Comparison of ENCODE assay signal across 19 mouse cellular contexts in the genomic region with DNA sequence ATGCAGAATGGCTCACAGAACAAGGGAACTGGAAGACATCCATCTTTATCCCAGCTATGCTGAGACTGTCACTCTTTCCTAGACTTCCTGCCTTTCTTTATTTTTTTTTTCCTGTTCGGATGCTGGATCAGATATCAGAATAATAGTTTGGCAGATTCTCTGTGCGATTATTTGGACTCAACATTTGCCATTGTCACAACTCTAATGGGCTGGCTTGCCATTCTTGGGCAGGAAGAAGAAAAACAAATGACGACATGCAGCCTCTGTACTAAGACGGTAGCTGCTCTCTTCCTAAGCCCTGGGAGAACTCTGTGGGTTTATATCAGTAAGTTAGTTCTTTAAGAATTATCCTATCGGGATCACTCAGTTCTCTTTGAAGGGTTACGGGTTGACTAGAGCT.
DNase-seq lines count a peak whose midpoint lies in the region; ATAC-seq and TF ChIP-seq lines count a peak whose summit lies in the region.
"Had no signal": no experiment of that assay in that cellular context is flagged by ENCODE, and none has a peak within 500 bp of the region (broad histone marks: within the 10 kb centered on the region; RNA-seq: fewer than 3 reads in every experiment).

No protein-coding gene starts in this region.

- no peak for ATAC-seq in neural tube, embryonic 13.5 days (ENCODE audit: low read depth)
- no peak for ATAC-seq in hindbrain, embryonic 16.5 days

- WGBS in neural tube, embryonic 13.5 days = 76% methylated on average over 6 of the region's 6 CpGs
- WGBS in hindbrain, embryonic 16.5 days = 69% methylated on average over 6 of the region's 6 CpGs
- WGBS in olfactory bulb, adult 2 months = 24% methylated on average over 6 of the region's 6 CpGs

- no peak overlapping the region for H3K9ac ChIP-seq in neural tube, embryonic 13.5 days
- H3K9ac ChIP-seq in hindbrain, embryonic 16.5 days (ENCODE audit: low read depth, low read length) = no peak overlapping the region
- H3K9ac ChIP-seq: lung, embryonic 15.5 days; neural tube, embryonic 12.5 days had no signal

- no peak overlapping the region for H3K4me2 ChIP-seq in neural tube, embryonic 13.5 days
- no peak overlapping the region for H3K4me2 ChIP-seq in hindbrain, embryonic 16.5 days (ENCODE audit: low read length)

- peak overlapping the region; percentile 87 for H3K27ac ChIP-seq in layer of hippocampus, adult 2 months
- H3K27ac ChIP-seq in neural tube, embryonic 13.5 days (replicated peaks) = peak overlapping the region; percentile 73
- 0 out of 2 replicates have a peak overlapping the region, but pooled peaks have one; percentile 55 for H3K27ac ChIP-seq in hindbrain, embryonic 16.5 days (ENCODE audit: low read depth, low read length)
- peak overlapping the region; percentile 87 for H3K27ac ChIP-seq in olfactory bulb, adult 2 months (ENCODE audit: insufficient read depth, low read depth, low read length)
- H3K27ac ChIP-seq: heart, adult 2 months; lung, embryonic 15.5 days had no signal

- H3K4me3 ChIP-seq in layer of hippocampus, adult 2 months = no peak overlapping the region
- H3K4me3 ChIP-seq in neural tube, embryonic 13.5 days = no peak overlapping the region
- H3K4me3 ChIP-seq in hindbrain, embryonic 16.5 days (ENCODE audit: low read length) = no peak overlapping the region
- H3K4me3 ChIP-seq in olfactory bulb, adult 2 months (ENCODE audit: insufficient read depth, low read depth, low read length) = no peak overlapping the region
- H3K4me3 ChIP-seq: heart, adult 2 months; lung, embryonic 15.5 days; neural tube, embryonic 12.5 days had no signal

- TF ChIP-seq POLR2A in olfactory bulb, adult 2 months (IDR thresholded peaks at IDR 0.05; ENCODE audit: insufficient read depth, low read depth, low read length) = no peak

- TF ChIP-seq CTCF in layer of hippocampus, adult 2 months (conservative IDR thresholded peaks at IDR 0.05) = no peak
- TF ChIP-seq CTCF in olfactory bulb, adult 2 months (IDR thresholded peaks at IDR 0.05; ENCODE audit: insufficient read depth, low read depth, low read length) = no peak

- H3K36me3 ChIP-seq in neural tube, embryonic 13.5 days = no peaks in the 10 kb centered on the region
- no peaks in the 10 kb centered on the region for H3K36me3 ChIP-seq in hindbrain, embryonic 16.5 days (ENCODE audit: control insufficient read depth, insufficient read depth, low read length)
- H3K36me3 ChIP-seq: lung, embryonic 15.5 days; neural tube, embryonic 12.5 days had no signal

- H3K9me3 ChIP-seq in neural tube, embryonic 13.5 days = no peaks in the 10 kb centered on the region
- H3K9me3 ChIP-seq in hindbrain, embryonic 16.5 days (ENCODE audit: control insufficient read depth, low read length) = no peaks in the 10 kb centered on the region
- H3K9me3 ChIP-seq: lung, embryonic 15.5 days; neural tube, embryonic 12.5 days had no signal

- no peak for DNase-seq in layer of hippocampus, adult 2 months (ENCODE audit: low spot score in 2 of 2)
- no peak for DNase-seq in layer of hippocampus, adult 9-10 months (ENCODE audit: low spot score)
- no peak for DNase-seq in neural tube, embryonic 10.5 days (ENCODE audit: extremely low spot score, low spot score)
- no peak for DNase-seq in layer of hippocampus, postnatal 10 days (ENCODE audit: low spot score in 2 of 2)
- no peak for DNase-seq in retina, postnatal 1 day
- DNase-seq: adrenal gland, postnatal 36 days; cerebellum, adult 9-11 months; gastrocnemius, postnatal 10 days; heart, adult 2 months; heart, postnatal 10 days; kidney, adult 9 months; kidney, postnatal 4 days; layer of hippocampus, postnatal 36 days; thymus, postnatal 25 days had no signal

- H3K4me1 ChIP-seq in neural tube, embryonic 13.5 days (replicated peaks) = peaks cover 30% of the 10 kb centered on the region
- peaks cover 7% of the 10 kb centered on the region for H3K4me1 ChIP-seq in hindbrain, embryonic 16.5 days (ENCODE audit: control insufficient read depth, insufficient read depth, low read depth, low read length)
- peaks cover 28% of the 10 kb centered on the region for H3K4me1 ChIP-seq in olfactory bulb, adult 2 months (ENCODE audit: control insufficient read depth, insufficient read depth, low read length)

- peaks cover 13% of the 10 kb centered on the region for H3K27me3 ChIP-seq in neural tube, embryonic 13.5 days
- H3K27me3 ChIP-seq in hindbrain, embryonic 16.5 days (replicated peaks; ENCODE audit: control insufficient read depth, insufficient read depth, low read length) = no peaks in the 10 kb centered on the region
- H3K27me3 ChIP-seq: neural tube, embryonic 12.5 days had no signal
